Mouse (Mus musculus): ENCODE measurements around the gene BC048679. TPM values are rescaled to one million over a fixed set of nuclear protein-coding genes. Genes with fewer than 3 reads are reported as not detected.

The BC048679 gene
- total and polyA plus RNA-seq, 3 experiments = not detected

DNA sequence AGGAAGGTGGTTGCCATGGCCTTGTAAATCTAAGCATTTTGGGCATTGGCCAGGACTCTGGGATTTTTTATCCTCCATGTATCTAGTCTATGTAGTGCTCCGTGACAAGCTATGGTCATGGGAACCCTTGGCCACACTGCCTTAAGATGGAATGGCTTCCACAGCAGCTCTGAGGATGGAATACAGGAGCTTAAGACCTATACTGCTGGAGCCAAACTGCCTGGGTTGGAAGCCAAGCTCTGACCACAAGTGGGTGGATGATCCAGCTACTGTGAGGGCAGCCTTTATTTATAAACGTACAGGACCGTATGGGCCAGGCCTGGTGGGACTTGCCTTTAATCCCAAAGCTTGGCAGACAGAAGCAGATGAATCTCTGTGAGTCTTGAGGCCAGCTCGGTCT is 38.4 kb upstream of the BC048679 start:
- TF ChIP-seq CHD2 (IDR thresholded peaks at IDR 0.05; ENCODE audit: low read length) (no peak), RAD21 (IDR thresholded peaks at IDR 0.05; ENCODE audit: low read depth, low read length) (no peak), HCFC1 (IDR thresholded peaks at IDR 0.05; ENCODE audit: low read depth, low read length) (no peak)
- Histone ChIP-seq H3K4me1 (ENCODE audit: control insufficient read depth in 1 of 2, insufficient read depth in 2 of 2) (peaks cover 0 to 5% of the 10 kb centered on the region in 2 experiments; a peak in 1 of 4 replicates), H3K27me3 (replicated peaks) (no peaks in the 10 kb centered on the region), H3K9me3 (replicated peaks; ENCODE audit: low read length) (peaks cover 24% of the 10 kb centered on the region), H3K9ac (ENCODE audit: insufficient read depth, low read depth) (no peak overlapping the region), H3K79me2 (replicated peaks; ENCODE audit: control insufficient read depth, extremely low read depth, insufficient read depth, poor library complexity, severe bottlenecking) (no peaks in the 10 kb centered on the region), H3K4me3 (replicated peaks in 1 of 3; ENCODE audit: low read depth in 2 of 3, low read length in 2 of 3, poor library complexity in 1 of 3) (no peak overlapping the region), H3K36me3 (replicated peaks in 1 of 2; ENCODE audit: control insufficient read depth in 1 of 2, insufficient read depth in 1 of 2, low read length in 1 of 2) (peaks cover 35 to 62% of the 10 kb centered on the region in 2 experiments), H3K27ac (ENCODE audit: insufficient read depth, low read depth) (no peak overlapping the region), H3K4me2 (ENCODE audit: insufficient read depth, low read depth, poor library complexity, severe bottlenecking) (no peak overlapping the region)
- DNase-seq (ENCODE audit: extremely low read depth) = no peak
- dilution Hi-C loops (cut with MboI; ENCODE audit: extremely low pct_ligation_motif_present, extremely low pct_unique_long_range_greater_than_20kb, low sequenced_read_pairs) = no loop called here
- in situ Hi-C loops (cut with MboI; ENCODE audit: low pct_ligation_motif_present, low pct_unique_long_range_greater_than_20kb, low sequenced_read_pairs) = no loop called here

DNA sequence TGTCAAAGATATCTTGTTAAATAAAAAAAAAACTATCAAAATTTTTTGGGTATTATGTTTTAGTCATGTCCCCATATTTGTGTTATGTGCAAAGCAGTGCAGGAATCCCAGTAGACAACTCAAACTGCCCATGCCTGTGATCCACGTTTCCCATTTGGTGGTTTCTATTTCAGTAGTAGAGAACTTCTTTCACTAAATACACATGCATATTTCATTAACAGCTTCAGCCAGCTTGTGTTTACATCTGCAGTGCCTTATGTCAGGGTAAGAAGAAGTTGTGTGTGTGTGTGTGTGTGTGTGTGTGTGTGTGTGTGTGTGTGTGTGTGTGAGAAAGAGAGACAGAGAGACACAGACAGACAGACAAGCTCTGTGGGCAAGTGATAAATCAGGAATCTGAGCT is 33.4 kb upstream of the BC048679 start:
- dilution Hi-C loops (cut with MboI; ENCODE audit: extremely low pct_ligation_motif_present, extremely low pct_unique_long_range_greater_than_20kb, low sequenced_read_pairs) = no loop called here
- Histone ChIP-seq H3K4me3 (replicated peaks in 1 of 3; ENCODE audit: low read depth in 2 of 3, low read length in 2 of 3, poor library complexity in 1 of 3) (no peak overlapping the region), H3K9me3 (replicated peaks; ENCODE audit: low read length) (peaks cover 24% of the 10 kb centered on the region), H3K27me3 (replicated peaks) (no peaks in the 10 kb centered on the region), H3K79me2 (replicated peaks; ENCODE audit: control insufficient read depth, extremely low read depth, insufficient read depth, poor library complexity, severe bottlenecking) (peaks cover 8% of the 10 kb centered on the region), H3K9ac (ENCODE audit: insufficient read depth, low read depth) (no peak overlapping the region), H3K36me3 (replicated peaks in 1 of 2; ENCODE audit: control insufficient read depth in 1 of 2, insufficient read depth in 1 of 2, low read length in 1 of 2) (peaks cover 65 to 93% of the 10 kb centered on the region in 2 experiments), H3K27ac (ENCODE audit: insufficient read depth, low read depth) (no peak overlapping the region), H3K4me2 (ENCODE audit: insufficient read depth, low read depth, poor library complexity, severe bottlenecking) (no peak overlapping the region), H3K4me1 (ENCODE audit: control insufficient read depth in 1 of 2, insufficient read depth in 2 of 2) (peaks cover 3 to 29% of the 10 kb centered on the region in 2 experiments)
- no peak for TF ChIP-seq ZKSCAN1 (IDR thresholded peaks at IDR 0.05; ENCODE audit: borderline replicate concordance, low read depth, low read length)
- TF ChIP-seq TCF12 (IDR thresholded peaks at IDR 0.05; ENCODE audit: low read depth, low read length) = no peak
- no peak for TF ChIP-seq ZC3H11A (IDR thresholded peaks at IDR 0.05; ENCODE audit: low read depth, low read length)
- in situ Hi-C loops (cut with MboI; ENCODE audit: low pct_ligation_motif_present, low pct_unique_long_range_greater_than_20kb, low sequenced_read_pairs) = no loop called here
- no peak for DNase-seq (ENCODE audit: extremely low read depth)

DNA sequence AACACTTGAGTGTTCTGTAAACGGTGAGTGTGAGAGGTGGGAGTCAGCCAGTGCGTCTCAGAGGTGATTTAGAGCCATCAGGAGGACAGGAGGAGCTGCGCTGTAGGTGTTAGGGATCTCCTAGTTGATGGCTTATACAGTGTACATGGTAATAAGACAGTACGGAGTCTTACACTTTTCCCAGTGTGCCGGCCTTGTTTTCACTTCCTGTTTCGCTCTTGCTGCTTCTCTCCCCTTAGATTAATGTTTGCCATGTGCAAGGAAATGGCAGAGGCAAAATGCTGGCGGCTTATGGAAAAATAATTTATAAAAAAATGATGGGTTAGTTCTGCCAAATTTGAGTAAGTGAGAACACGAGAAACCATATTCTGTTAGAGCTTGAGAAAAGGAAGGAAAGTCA is 30.8 kb upstream of the BC048679 start:
- TF ChIP-seq IRF4 (IDR thresholded peaks at IDR 0.05; ENCODE audit: low read depth, low read length) = peak; percentile 79
- peak; percentile 26; the same call in 1 of the 2 replicates for TF ChIP-seq MYC (IDR thresholded peaks at IDR 0.05; ENCODE audit: low read depth, low read length)
- TF ChIP-seq MXI1 (IDR thresholded peaks at IDR 0.05; ENCODE audit: low read depth, low read length) = no peak
- TF ChIP-seq MAX (IDR thresholded peaks at IDR 0.05; ENCODE audit: low read length) = peak; percentile 17; the same call in 1 of the 2 replicates
- TF ChIP-seq ZNF384 (IDR thresholded peaks at IDR 0.05; ENCODE audit: low read depth, low read length) = 0 out of 2 replicates have a peak, but pooled peaks have one; percentile 10
- TF ChIP-seq ELF1 (IDR thresholded peaks at IDR 0.05; ENCODE audit: low read depth, low read length) = 0 out of 2 replicates have a peak, but pooled peaks have one; percentile 32
- TF ChIP-seq NRF1 (IDR thresholded peaks at IDR 0.05; ENCODE audit: low read depth, low read length) = no peak
- no peak for TF ChIP-seq RAD21 (IDR thresholded peaks at IDR 0.05; ENCODE audit: low read depth, low read length)
- TF ChIP-seq EP300 (IDR thresholded peaks at IDR 0.05; ENCODE audit: low read length) = peak; percentile 71
- peak; percentile 21; the same call in 1 of the 2 replicates for TF ChIP-seq BHLHE40 (IDR thresholded peaks at IDR 0.05; ENCODE audit: low read depth, low read length)
- peak; percentile 46 for DNase-seq (ENCODE audit: extremely low read depth)
- no peak overlapping the region for H3K4me3 ChIP-seq (replicated peaks in 1 of 3; ENCODE audit: low read depth in 2 of 3, low read length in 2 of 3, poor library complexity in 1 of 3)
- no peak overlapping the region for H3K27ac ChIP-seq (ENCODE audit: insufficient read depth, low read depth)
- H3K9ac ChIP-seq (ENCODE audit: insufficient read depth, low read depth) = no peak overlapping the region
- H3K4me2 ChIP-seq (ENCODE audit: insufficient read depth, low read depth, poor library complexity, severe bottlenecking) = no peak overlapping the region
- in situ Hi-C loops (cut with MboI; ENCODE audit: low pct_ligation_motif_present, low pct_unique_long_range_greater_than_20kb, low sequenced_read_pairs) (no loop called here), dilution Hi-C loops (cut with MboI; ENCODE audit: extremely low pct_ligation_motif_present, extremely low pct_unique_long_range_greater_than_20kb, low sequenced_read_pairs) (no loop called here)
- no peaks in the 10 kb centered on the region for H3K27me3 ChIP-seq (replicated peaks)
- peaks cover 30% of the 10 kb centered on the region for H3K79me2 ChIP-seq (replicated peaks; ENCODE audit: control insufficient read depth, extremely low read depth, insufficient read depth, poor library complexity, severe bottlenecking)
- H3K9me3 ChIP-seq (replicated peaks; ENCODE audit: low read length) = peaks cover 18% of the 10 kb centered on the region
- H3K36me3 ChIP-seq (replicated peaks in 1 of 2; ENCODE audit: control insufficient read depth in 1 of 2, insufficient read depth in 1 of 2, low read length in 1 of 2) = peaks cover 57 to 86% of the 10 kb centered on the region in 2 experiments
- H3K4me1 ChIP-seq (ENCODE audit: control insufficient read depth in 1 of 2, insufficient read depth in 2 of 2) = peaks cover 10 to 46% of the 10 kb centered on the region in 2 experiments

Measured in CH12.LX (cell line).